Mouse (Mus musculus) hindbrain, embryonic 10.5 days (tissue): ENCODE results near the gene Dnttip2. TPM values are rescaled to one million over a fixed set of nuclear protein-coding genes. Genes with fewer than 3 reads are reported as not detected.
"Not testable (repeated sequence)": the region's sequence is repeated elsewhere in the genome, so short reads cannot be mapped to it uniquely, and the experiment has no call there.

Source experiments
- DNase-seq: peaks from one replicate; pipeline ENCODE4 v3.0.0-alpha.2; 2017; ENCODE audit warnings: low spot score
- H3K27ac ChIP-seq: fragments of 300-500 bp; sonication (generic); 2 replicates; pipeline ENCODE4 v1.5.1; 2016; ENCODE audit warnings: mild to moderate bottlenecking, moderate library complexity
- H3K27me3 ChIP-seq: fragments of 300-500 bp; sonication (generic); 2 replicates; pipeline ENCODE4 v1.6.1; 2016; ENCODE audit warnings: mild to moderate bottlenecking; ENCODE audit not compliant: poor library complexity, insufficient read depth, severe bottlenecking
- H3K36me3 ChIP-seq: fragments of 300-500 bp; sonication (generic); 2 replicates; pipeline ENCODE4 v1.6.1; 2016; ENCODE audit warnings: mild to moderate bottlenecking, moderate library complexity
- H3K4me1 ChIP-seq: fragments of 300-500 bp; sonication (generic); replicated peaks from 2 replicates; pipeline ENCODE4 v1.6.1; 2016; ENCODE audit warnings: mild to moderate bottlenecking
- H3K4me3 ChIP-seq: fragments of 300-500 bp; sonication (generic); 2 replicates; pipeline ENCODE4 v1.5.1; 2016; ENCODE audit warnings: mild to moderate bottlenecking, moderate library complexity
- H3K9me3 ChIP-seq: fragments of 300-500 bp; sonication (generic); 2 replicates; pipeline ENCODE4 v1.6.1; 2016; ENCODE audit warnings: mild to moderate bottlenecking, moderate library complexity
- WGBS: fragments of 180-500 bp; shearing (Covaris S2); methylation state at CpG from one replicate; pipeline ENCODE4 v1.1.7; 2016; 5-methylcytosine and 5-hydroxymethylcytosine counted together
- polyA plus RNA-seq: library from polyadenylated mRNA; unstranded; fragments of >200 nt; fragmentation: Nextera tagmentation; extraction: Ambion mirVana; gene quantifications from 2 replicates; pipeline ENCODE4 v1.2.1, GENCODE M21; 2016

The Dnttip2 gene
- polyA plus RNA-seq, 1 experiment from 2014 or later, result 65.0 TPM

DNA sequence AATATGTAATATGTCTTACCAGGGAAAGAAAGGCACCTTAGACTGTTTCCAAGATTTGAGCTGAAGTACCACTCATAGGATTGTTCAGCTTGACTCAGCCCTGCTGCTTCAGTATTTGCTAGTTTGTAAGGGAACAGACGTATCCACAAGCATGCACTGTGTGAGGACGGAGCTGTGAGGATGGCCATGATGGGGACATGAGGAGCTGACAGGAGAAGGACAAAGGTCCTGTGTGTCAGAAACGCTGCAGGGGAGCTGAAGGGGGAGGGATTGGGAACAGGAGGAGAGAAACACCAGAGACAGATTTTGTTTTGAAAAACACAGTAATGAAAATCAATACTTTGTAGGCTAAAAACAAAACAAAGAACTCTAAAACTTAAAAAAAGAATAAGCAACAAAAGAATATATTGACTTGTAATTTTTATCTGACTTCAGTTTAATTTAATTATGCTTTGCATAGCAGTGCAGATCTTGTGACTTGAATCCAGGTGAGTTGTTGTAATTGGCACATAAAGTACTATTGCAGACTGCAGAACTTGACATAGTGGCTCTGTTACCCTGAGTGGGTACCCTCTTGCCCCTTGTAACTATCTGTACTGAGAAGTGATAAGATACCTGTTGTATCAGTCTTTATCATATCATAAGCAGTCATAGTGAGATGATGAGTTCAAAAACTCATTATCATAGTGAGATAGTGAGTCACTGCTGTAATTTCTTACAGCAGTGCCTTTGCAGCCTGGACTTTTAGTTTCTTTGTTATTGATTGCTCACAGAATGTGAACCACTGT, 21.5 kb upstream of the Dnttip2 start:
- no peak for DNase-seq
- H3K27me3 ChIP-seq, result no peaks in the 10 kb centered on the region
- peaks cover 5% of the 10 kb centered on the region; the same call in 1 of the 2 replicates for H3K4me1 ChIP-seq
- no peak overlapping the region for H3K4me3 ChIP-seq
- H3K9me3 ChIP-seq, result no peaks in the 10 kb centered on the region
- H3K27ac ChIP-seq, result no peak overlapping the region
- no peaks in the 10 kb centered on the region for H3K36me3 ChIP-seq
- WGBS, result 35% methylated on average over 3 of the region's 3 CpGs

DNA sequence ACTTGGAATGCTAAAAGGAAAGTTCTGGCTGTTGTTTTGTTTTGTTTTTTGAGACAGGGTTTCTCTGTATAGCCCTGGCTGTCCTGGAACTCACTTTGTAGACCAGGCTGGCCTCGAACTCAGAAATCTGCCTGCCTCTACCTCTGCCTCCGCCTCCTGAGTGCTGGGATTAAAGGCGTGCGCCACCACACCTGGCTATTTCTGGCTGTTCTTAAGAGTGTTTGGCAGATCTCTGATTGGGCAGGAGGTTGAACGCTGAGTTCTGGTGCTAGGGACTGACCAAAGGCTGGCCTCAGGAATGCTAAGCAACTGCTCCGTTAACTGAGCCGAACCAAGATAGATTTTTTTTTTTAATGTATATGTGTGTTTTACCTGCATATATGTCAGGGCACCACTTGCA, 20.1 kb upstream of the Dnttip2 start:
- not testable (repeated sequence) for H3K36me3 ChIP-seq, H3K9me3 ChIP-seq, H3K4me1 ChIP-seq, H3K27me3 ChIP-seq, H3K27ac ChIP-seq, DNase-seq, H3K4me3 ChIP-seq
- 88% methylated on average over 7 of the region's 7 CpGs for WGBS

DNA sequence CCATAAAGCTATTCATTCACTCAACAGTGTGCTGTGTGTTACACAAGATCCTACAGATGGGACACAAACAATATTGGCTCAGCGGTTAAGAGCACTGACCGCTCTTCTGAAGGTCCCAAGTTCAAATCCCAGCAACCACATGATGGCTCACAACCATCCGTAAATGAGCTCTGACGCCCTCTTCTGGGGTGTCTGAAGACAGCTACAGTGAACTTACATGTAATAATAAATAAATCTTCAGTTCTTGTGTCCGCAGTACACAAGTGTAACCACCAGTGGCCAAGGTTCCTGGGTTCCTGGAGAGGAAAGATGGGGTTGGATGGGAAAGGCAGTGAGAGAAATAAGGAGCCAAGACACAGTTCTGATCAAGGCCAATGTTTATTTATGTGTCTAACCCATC, 4.2 kb upstream of the Dnttip2 start:
- Histone ChIP-seq H3K4me1 (peaks cover 3% of the 10 kb centered on the region), H3K27me3 (no peaks in the 10 kb centered on the region), H3K9me3 (no peaks in the 10 kb centered on the region), H3K27ac (no peak overlapping the region), H3K4me3 (no peak overlapping the region), H3K36me3 (peaks cover 5% of the 10 kb centered on the region)
- DNase-seq, result no peak
- WGBS, result 71% methylated on average over 5 of the region's 5 CpGs

DNA sequence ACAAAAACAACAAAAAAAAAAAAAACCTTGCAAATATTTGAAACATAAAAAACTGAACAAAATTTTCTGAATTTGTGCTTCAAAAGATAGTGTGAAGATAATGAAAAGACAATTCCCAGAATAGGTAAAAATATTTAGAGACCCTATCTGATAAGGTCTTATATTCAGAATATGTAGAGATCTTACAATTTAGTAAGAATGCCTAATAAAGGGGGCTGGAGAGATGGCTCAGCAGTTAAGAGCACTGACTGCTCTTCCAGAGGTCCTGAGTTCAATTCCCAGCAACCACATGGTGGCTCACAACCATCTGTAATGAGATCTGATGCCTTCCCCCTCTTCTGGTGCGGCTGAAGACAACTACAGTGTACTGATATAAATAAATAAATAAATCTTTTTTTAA, 1.6 kb upstream of the Dnttip2 start:
- not testable (repeated sequence) for H3K27ac ChIP-seq, DNase-seq, H3K27me3 ChIP-seq, H3K9me3 ChIP-seq, H3K4me3 ChIP-seq
- H3K4me1 ChIP-seq, result peaks cover 29% of the 10 kb centered on the region
- 78% methylated on average over 1 of the region's 1 CpGs for WGBS
- H3K36me3 ChIP-seq, result peaks cover 26% of the 10 kb centered on the region

DNA sequence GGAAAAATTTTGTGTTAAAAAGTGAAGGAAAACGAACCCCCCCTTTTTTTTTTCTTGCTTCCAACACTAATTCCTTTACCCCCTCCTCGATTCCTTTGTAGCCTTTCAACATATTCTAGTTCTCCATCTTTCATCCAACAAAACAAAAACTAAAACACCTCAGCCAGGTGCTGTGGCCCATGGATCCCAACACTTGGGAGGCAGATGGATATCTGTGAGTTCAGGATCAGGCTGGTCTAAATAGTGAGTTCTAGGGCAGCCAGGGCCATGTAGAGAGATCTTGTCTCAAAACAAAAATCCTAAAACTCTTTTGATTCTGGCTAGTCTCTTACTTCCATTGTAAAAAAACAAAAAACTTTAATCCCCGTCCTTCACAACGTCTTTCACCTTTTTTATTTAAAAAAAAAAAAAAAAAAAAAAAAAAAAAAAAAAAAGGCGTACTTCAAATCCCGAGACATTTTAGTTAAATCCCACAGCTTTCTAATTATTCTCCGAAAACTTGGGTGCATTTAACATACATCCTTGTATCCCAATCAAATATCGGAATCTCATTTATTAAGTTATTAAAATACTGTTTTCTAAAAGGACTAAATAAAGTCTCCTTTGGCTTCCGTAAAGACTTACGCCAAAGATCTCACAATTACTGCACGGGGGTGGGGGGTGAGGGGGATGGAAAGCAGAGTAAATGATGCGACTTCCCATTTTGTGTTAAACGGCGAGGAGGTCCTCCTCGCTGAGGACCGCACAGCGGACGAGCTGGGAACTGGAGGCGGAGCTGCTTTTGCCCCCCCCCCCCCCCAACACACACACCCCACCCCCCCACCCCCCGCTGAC, 564 bp upstream of the Dnttip2 start:
- peak overlapping the region; percentile 92 for H3K27ac ChIP-seq
- WGBS, result 9% methylated on average over 20 of the region's 20 CpGs
- H3K36me3 ChIP-seq, result peaks cover 36% of the 10 kb centered on the region
- peak overlapping the region; percentile 90 for H3K4me3 ChIP-seq
- no peak for DNase-seq
- peaks cover 36% of the 10 kb centered on the region for H3K4me1 ChIP-seq
- no peaks in the 10 kb centered on the region for H3K27me3 ChIP-seq
- no peaks in the 10 kb centered on the region for H3K9me3 ChIP-seq

DNA sequence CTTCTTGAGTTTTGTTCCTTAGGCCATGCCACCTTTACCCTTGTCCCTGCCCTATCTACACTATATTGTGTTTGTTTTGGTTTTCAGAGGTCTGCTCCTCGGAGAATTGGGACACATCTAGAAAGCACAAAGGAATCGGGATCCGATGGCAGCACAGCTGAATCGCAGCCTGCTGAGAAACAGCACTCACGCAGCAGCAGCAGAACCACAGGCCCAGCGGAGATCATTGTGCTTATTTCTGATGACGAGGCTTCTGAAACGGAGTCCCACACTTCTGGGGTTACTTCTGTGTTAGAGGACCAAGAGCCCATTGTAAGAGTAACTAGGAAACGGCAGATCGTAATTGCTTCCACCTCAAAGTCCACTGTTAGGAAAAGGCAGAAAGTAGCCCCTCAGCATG, 923 bp downstream of the Dnttip2 start:
- peak overlapping the region; percentile 90 for H3K4me3 ChIP-seq
- DNase-seq, result no peak
- H3K36me3 ChIP-seq, result peaks cover 51% of the 10 kb centered on the region
- WGBS, result 77% methylated on average over 10 of the region's 10 CpGs
- peaks cover 36% of the 10 kb centered on the region for H3K4me1 ChIP-seq
- H3K27ac ChIP-seq, result no peak overlapping the region
- no peaks in the 10 kb centered on the region for H3K9me3 ChIP-seq
- H3K27me3 ChIP-seq, result no peaks in the 10 kb centered on the region

DNA sequence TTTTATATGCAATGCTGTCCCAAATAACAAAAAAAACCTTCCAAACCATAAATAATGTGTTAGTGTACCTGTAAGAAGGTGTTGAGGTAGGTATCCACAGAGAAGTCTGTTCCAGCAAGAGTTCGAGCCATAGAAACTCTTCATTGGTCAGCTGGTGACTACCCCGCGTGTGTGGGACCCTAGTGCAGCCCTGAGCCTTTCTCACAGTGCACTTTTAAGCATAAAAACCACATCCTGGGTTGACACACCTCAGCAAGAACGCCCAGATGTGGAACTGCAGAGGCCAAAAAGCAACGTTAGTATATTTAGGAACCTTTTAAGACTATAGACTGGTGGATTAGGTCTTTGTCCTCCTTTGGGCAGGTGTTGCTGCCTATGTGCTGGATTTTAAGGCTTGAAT, 13.0 kb downstream of the Dnttip2 start:
- no peaks in the 10 kb centered on the region for H3K27me3 ChIP-seq
- H3K4me1 ChIP-seq, result peaks cover 15% of the 10 kb centered on the region
- H3K27ac ChIP-seq, result no peak overlapping the region
- 80% methylated on average over 5 of the region's 5 CpGs for WGBS
- no peak overlapping the region for H3K4me3 ChIP-seq
- no peak for DNase-seq
- no peaks in the 10 kb centered on the region for H3K9me3 ChIP-seq
- peaks cover 37% of the 10 kb centered on the region for H3K36me3 ChIP-seq

DNA sequence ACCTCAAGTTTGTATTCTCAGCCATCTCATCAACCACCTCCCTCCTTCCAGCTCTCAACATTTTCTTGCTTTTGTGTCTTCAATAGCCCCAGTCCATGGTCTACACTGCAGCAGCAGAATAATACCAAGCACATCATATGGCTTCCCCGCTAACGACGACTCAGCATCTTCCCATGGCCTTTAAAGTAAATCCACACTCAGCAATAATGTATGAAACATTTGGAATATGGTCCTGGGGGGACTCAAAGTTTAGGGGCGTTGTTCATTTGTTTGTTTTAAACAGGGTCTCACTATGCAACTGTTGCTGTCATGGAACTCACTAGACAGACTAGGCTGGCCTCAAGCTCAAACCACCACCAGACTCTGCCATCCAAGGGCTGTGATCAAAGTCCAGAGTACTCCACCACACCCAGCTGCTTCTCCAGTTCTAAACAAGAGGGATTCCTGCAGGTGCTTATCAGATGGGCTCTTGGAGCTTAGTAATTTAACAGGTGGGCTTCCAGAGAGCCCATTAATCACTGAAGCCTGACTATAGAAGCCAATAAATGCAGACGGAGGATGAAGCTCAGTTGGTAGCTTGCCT, 14.5 kb downstream of the Dnttip2 start:
- 90% methylated on average over 5 of the region's 5 CpGs for WGBS
- Histone ChIP-seq H3K36me3 (peaks cover 22% of the 10 kb centered on the region), H3K27ac (no peak overlapping the region), H3K4me3 (no peak overlapping the region), H3K4me1 (peaks cover 21% of the 10 kb centered on the region), H3K27me3 (no peaks in the 10 kb centered on the region), H3K9me3 (no peaks in the 10 kb centered on the region)
- DNase-seq, result no peak

DNA sequence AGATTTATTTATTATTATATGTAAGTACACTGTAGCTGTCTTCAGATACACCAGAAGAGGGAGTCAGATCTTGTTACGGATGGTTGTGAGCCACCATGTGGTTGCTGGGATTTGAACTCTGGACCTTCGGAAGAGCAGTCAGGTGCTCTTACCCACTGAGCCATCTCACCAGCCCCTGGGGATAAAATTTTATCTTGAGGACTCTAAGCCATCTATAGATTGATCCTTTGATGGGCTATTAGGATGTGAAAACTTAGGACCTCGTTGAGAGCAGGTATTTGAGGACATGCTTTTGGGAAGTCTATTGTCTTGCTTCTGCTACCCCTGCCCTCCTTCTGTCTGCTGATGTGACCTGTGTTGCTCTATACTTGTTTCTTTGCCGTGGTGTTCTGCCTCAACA, 15.2 kb downstream of the Dnttip2 start:
- not testable (repeated sequence) for H3K9me3 ChIP-seq, DNase-seq, H3K4me3 ChIP-seq, H3K27me3 ChIP-seq, H3K27ac ChIP-seq
- peaks cover 25% of the 10 kb centered on the region for H3K4me1 ChIP-seq
- peaks cover 16% of the 10 kb centered on the region for H3K36me3 ChIP-seq
- WGBS, result 76% methylated on average over 4 of the region's 4 CpGs

DNA sequence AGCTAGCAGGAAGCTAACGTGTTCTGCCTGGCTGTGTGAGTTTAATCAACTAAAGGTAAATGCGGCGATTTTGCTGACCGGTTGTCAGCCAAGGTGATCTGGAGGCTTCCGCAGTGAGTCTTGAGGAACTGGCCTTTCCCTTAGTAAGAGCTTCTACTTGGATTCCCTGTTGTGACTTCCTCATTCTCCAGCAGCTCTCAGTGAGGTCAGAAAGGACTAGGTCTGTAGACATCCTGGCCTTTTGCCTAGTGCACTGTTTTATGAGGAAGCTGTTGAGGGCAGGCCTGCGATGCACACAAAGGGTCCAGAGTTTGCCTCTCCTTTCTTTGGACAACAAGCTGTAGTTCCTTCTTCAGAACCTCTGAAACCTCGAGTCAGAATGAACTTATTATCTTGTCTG, 16.5 kb downstream of the Dnttip2 start:
- H3K4me3 ChIP-seq, result no peak overlapping the region
- no peak for DNase-seq
- peaks cover 2% of the 10 kb centered on the region for H3K36me3 ChIP-seq
- no peaks in the 10 kb centered on the region for H3K9me3 ChIP-seq
- WGBS, result 77% methylated on average over 7 of the region's 7 CpGs
- H3K27ac ChIP-seq, result 0 out of 2 replicates have a peak overlapping the region, but pooled peaks have one; percentile 29
- no peaks in the 10 kb centered on the region for H3K27me3 ChIP-seq
- H3K4me1 ChIP-seq, result peaks cover 38% of the 10 kb centered on the region

DNA sequence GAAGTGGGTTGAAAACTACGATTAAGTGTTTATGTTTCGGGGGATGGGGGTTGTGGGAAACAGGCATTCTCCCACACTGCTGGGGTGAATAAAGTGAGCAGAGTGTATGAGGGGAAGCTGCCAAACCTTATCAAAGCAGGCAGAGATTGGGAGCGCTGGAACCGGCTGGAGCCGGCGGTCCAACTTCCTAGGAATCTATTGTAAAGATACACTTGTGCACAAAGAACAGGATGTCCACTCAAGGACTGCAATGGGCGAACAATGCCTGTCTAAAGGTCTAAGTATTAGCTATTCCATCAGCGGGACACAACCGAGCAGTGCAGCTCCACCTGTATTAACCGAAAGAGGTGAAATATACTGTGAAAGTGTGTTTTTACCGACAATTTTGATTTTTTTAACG, 17.6 kb downstream of the Dnttip2 start:
- no peaks in the 10 kb centered on the region for H3K9me3 ChIP-seq
- H3K4me1 ChIP-seq, result peaks cover 40% of the 10 kb centered on the region
- no peaks in the 10 kb centered on the region for H3K27me3 ChIP-seq
- no peaks in the 10 kb centered on the region for H3K36me3 ChIP-seq
- peak overlapping the region; percentile 43; the same call in 1 of the 2 replicates for H3K27ac ChIP-seq
- DNase-seq, result no peak
- H3K4me3 ChIP-seq, result peak overlapping the region; percentile 87
- WGBS, result 52% methylated on average over 12 of the region's 12 CpGs

DNA sequence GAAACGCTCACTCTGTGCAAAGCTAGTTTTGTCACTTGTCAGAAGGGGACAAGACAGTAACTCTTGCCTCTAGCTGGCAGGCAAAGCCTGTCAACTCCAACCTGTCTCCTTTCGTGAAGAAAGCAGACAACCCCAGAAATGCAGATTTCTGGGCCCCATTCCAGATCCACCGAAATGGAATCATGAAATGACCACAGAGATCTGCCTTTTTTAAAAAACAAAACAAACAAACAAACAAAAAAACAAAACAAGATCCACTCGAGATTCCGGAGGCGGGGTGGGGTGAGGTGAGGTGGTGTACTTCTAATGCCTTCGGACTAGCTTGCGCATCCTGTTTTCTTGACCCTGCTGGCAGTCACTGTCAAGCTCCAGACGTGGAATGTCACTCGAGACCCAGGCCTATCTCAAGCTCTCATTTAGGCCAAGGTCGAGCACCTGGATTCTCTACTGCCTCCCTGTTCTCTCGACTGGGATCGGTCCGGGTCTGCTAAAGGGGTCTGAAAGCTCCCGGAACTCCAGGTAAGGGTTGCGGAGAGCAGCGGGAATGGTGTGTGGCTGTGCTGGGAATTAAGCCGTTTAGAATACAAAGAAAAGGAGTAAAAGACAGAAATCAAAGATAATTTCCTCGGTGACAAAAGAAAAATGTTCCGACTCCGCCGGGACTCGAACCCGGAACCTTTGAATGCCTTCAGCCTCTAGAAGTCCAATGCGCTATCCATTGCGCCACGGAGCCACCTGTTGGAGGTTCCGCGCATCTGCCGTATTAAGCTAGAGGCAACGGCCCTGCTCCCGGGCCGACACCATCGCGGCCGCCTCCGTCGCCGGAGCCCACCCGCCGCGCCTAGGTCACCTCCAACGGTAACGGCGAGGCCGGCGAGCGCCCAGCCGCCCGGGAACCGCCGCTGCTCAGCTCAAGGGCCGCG, 18.4 kb downstream of the Dnttip2 start:
- WGBS, result 6% methylated on average over 54 of the region's 54 CpGs
- Histone ChIP-seq H3K27ac (peak overlapping the region; percentile 99), H3K27me3 (no peaks in the 10 kb centered on the region), H3K9me3 (no peaks in the 10 kb centered on the region), H3K36me3 (no peaks in the 10 kb centered on the region), H3K4me3 (peak overlapping the region; percentile 87), H3K4me1 (peaks cover 40% of the 10 kb centered on the region)
- DNase-seq, result peak; percentile 95
